Mouse (Mus musculus): ENCODE data around the gene Cd300lg.

DNA sequence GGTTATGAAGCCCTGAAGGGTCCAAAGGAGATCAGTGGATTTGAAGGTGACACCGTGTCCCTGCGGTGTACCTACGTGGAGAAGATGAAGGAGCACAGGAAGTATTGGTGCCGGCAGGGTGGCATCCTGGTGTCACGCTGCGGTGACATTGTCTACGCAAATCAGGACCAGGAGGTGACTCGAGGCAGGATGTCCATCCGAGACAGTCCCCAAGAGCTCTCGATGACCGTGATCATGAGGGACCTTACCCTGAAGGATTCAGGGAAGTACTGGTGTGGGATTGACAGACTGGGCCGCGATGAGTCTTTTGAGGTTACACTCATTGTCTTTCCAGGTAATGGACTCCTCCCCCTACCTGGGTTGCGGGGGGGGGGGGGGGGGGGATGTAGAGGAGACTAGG is 1.7 kb downstream of the Cd300lg start:
- no peak for TF ChIP-seq GATA1 (IDR thresholded peaks at IDR 0.05; ENCODE audit: low read length)
- TF ChIP-seq TAL1 (IDR thresholded peaks at IDR 0.05; ENCODE audit: low read length): no peak
